In the genomic region with DNA sequence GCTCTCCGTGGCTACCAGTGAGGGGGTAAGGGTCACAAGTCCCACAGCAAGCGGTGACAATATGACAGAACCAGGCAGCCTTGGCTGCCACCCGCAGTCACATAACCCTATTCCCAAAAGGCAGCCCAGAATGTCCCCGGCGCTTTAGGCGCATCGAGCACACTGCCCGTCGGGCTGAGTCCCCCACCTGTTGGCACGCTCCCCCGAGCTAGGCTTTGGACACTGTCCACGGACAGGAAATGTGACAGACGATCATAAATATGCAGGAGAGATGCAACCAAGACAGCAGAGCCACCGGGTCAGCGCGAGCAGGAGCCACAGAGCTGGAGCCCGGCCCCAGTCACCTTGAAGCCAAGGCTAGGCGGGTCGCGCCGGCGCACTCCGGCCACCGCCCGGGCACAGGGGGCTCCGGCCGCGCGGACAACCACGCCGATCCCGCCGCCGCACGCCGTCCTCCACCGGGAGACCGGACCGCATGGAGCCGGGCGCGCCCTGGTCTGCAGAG, we compare ENCODE assay signal across 9 mouse cellular contexts. TPM values are rescaled to one million over a fixed set of nuclear protein-coding genes. Genes with fewer than 3 reads are reported as not detected.
DNase-seq lines count a peak whose midpoint lies in the region; ATAC-seq and TF ChIP-seq lines count a peak whose summit lies in the region.
"Had no signal": no experiment of that assay in that cellular context is flagged by ENCODE, and none has a peak within 500 bp of the region (broad histone marks: within the 10 kb centered on the region; RNA-seq: fewer than 3 reads in every experiment).

No protein-coding gene starts in this region.

- H3K27ac ChIP-seq in kidney, postnatal 0 days, result no peak overlapping the region
- H3K27ac ChIP-seq in embryonic facial prominence, embryonic 13.5 days, result no peak overlapping the region
- H3K27ac ChIP-seq in limb, embryonic 13.5 days, result no peak overlapping the region
- no peak overlapping the region for H3K27ac ChIP-seq in cerebellum, adult 2 months (ENCODE audit: insufficient read depth, low read length)

- ATAC-seq in kidney, postnatal 0 days (replicated peaks; ENCODE audit: low FRiP score, low read depth), result peak; percentile 63; the same call in 1 of the 2 replicates
- no peak for ATAC-seq in embryonic facial prominence, embryonic 13.5 days (ENCODE audit: insufficient number of reproducible peaks, insufficient read depth, low FRiP score, low TSS enrichment, low read depth)
- no peak for ATAC-seq in limb, embryonic 13.5 days (ENCODE audit: low FRiP score, low read depth)
- ATAC-seq in cerebellum, adult (ENCODE audit: insufficient number of reproducible peaks, low FRiP score, low TSS enrichment), result no peak

- no peak for TF ChIP-seq CTCF in kidney, postnatal 0 days (IDR thresholded peaks at IDR 0.05; ENCODE audit: low read depth)
- TF ChIP-seq CTCF in cerebellum, adult 2 months (IDR thresholded peaks at IDR 0.05; ENCODE audit: borderline replicate concordance, insufficient read depth, low read depth, low read length), result no peak

- peak overlapping the region; percentile 70 for H3K4me2 ChIP-seq in kidney, postnatal 0 days (ENCODE audit: low read length)
- H3K4me2 ChIP-seq in embryonic facial prominence, embryonic 13.5 days, result peak overlapping the region; percentile 59
- H3K4me2 ChIP-seq in limb, embryonic 13.5 days (replicated peaks), result peak overlapping the region; percentile 69

- H3K9me3 ChIP-seq in kidney, postnatal 0 days (replicated peaks; ENCODE audit: low read length), result no peaks in the 10 kb centered on the region
- H3K9me3 ChIP-seq in embryonic facial prominence, embryonic 13.5 days, result peaks cover 4% of the 10 kb centered on the region; the same call in 1 of the 2 replicates
- H3K9me3 ChIP-seq in limb, embryonic 13.5 days, result 0 out of 2 replicates have a peak, but pooled peaks cover 4% of the 10 kb centered on the region

- peaks cover 3% of the 10 kb centered on the region; the same call in 1 of the 2 replicates for H3K4me1 ChIP-seq in kidney, postnatal 0 days (replicated peaks; ENCODE audit: insufficient read depth, low read length)
- H3K4me1 ChIP-seq in embryonic facial prominence, embryonic 13.5 days, result 0 out of 2 replicates have a peak, but pooled peaks cover 6% of the 10 kb centered on the region
- no peaks in the 10 kb centered on the region for H3K4me1 ChIP-seq in limb, embryonic 13.5 days
- no peaks in the 10 kb centered on the region for H3K4me1 ChIP-seq in cerebellum, adult 2 months (ENCODE audit: control insufficient read depth, insufficient read depth, low read length)

- WGBS in kidney, postnatal 0 days, result 3% methylated on average over 40 of the region's 42 CpGs
- 3% methylated on average over 42 of the region's 42 CpGs for WGBS in embryonic facial prominence, embryonic 13.5 days
- 3% methylated on average over 32 of the region's 42 CpGs for WGBS in limb, embryonic 13.5 days
- WGBS in cerebellum, adult 2 months, result under 1% methylated on average over 42 of the region's 42 CpGs

- TF ChIP-seq POLR2A in cerebellum, adult 2 months (IDR thresholded peaks at IDR 0.05; ENCODE audit: borderline replicate concordance, insufficient read depth, low read length), result no peak

- peaks cover 5% of the 10 kb centered on the region; the same call in 1 of the 2 replicates for H3K27me3 ChIP-seq in kidney, postnatal 0 days (ENCODE audit: insufficient read depth, low read length)
- H3K27me3 ChIP-seq in embryonic facial prominence, embryonic 13.5 days, result peaks cover 49% of the 10 kb centered on the region
- peaks cover 41% of the 10 kb centered on the region for H3K27me3 ChIP-seq in limb, embryonic 13.5 days
- no peaks in the 10 kb centered on the region; the same call in 1 of the 2 replicates for H3K27me3 ChIP-seq in cerebellum, adult 2 months (ENCODE audit: control insufficient read depth, insufficient read depth, low read length)

- peak; percentile 3 for DNase-seq in kidney, postnatal 0 days (ENCODE audit: low spot score)
- DNase-seq in kidney, adult 8-10 months, result no peak
- peak; percentile 4 for DNase-seq in retina, postnatal 1 day
- DNase-seq in frontal cortex, postnatal 36 days (ENCODE audit: low spot score in 2 of 2), result no peak
- DNase-seq in cerebellum, adult 2 months, result no peak

- no peaks in the 10 kb centered on the region for H3K36me3 ChIP-seq in kidney, postnatal 0 days (ENCODE audit: insufficient read depth, low read length)
- no peaks in the 10 kb centered on the region for H3K36me3 ChIP-seq in embryonic facial prominence, embryonic 13.5 days
- H3K36me3 ChIP-seq in limb, embryonic 13.5 days, result no peaks in the 10 kb centered on the region

- H3K9ac ChIP-seq in kidney, postnatal 0 days (ENCODE audit: low read depth, low read length), result 0 out of 2 replicates have a peak overlapping the region, but pooled peaks have one; percentile 40
- H3K9ac ChIP-seq in embryonic facial prominence, embryonic 13.5 days, result peak overlapping the region; percentile 55
- H3K9ac ChIP-seq in limb, embryonic 13.5 days, result peak overlapping the region; percentile 55

- H3K4me3 ChIP-seq in kidney, postnatal 0 days (replicated peaks; ENCODE audit: low read depth, low read length), result peak overlapping the region; percentile 24
- peak overlapping the region; percentile 34 for H3K4me3 ChIP-seq in embryonic facial prominence, embryonic 13.5 days
- H3K4me3 ChIP-seq in limb, embryonic 13.5 days, result peak overlapping the region; percentile 40
- no peak overlapping the region for H3K4me3 ChIP-seq in cerebellum, adult 2 months (replicated peaks; ENCODE audit: insufficient read depth, low read depth, low read length)

RNA-seq across cellular contexts. Expression of gene Zfp345, which starts 40.9 kb away (rescaled TPM):
- polyA plus RNA-seq in kidney, postnatal 0 days (2015; fragmentation: Nextera tagmentation; extraction: Ambion mirVana), result 0.09 and 0.10 TPM in 2 replicates
- polyA plus RNA-seq in embryonic facial prominence, embryonic 13.5 days (2015; fragmentation: Nextera tagmentation; extraction: Ambion mirVana), result 0.07 TPM in 1 of 2 replicates, not detected in the other
- 0.15 TPM in 1 of 2 replicates, not detected in the other for polyA plus RNA-seq in limb, embryonic 13.5 days (2015; fragmentation: Nextera tagmentation; extraction: Ambion mirVana)
- polyA plus RNA-seq in cerebellum, adult 2 months (2012; rRNA removed), result 0.06 TPM in 1 of 2 replicates, not detected in the other
- polyA plus RNA-seq: spleen, adult 2 months had no signal

RNA-seq across cellular contexts. Expression of gene Cst7, which starts 44.5 kb away (rescaled TPM):
- 0.14 and 0.20 TPM in 2 replicates for polyA plus RNA-seq in kidney, postnatal 0 days (2015; fragmentation: Nextera tagmentation; extraction: Ambion mirVana)
- polyA plus RNA-seq in embryonic facial prominence, embryonic 13.5 days (2015; fragmentation: Nextera tagmentation; extraction: Ambion mirVana), result 1.0 and 1.1 TPM in 2 replicates
- polyA plus RNA-seq in limb, embryonic 13.5 days (2015; fragmentation: Nextera tagmentation; extraction: Ambion mirVana), result 0.45 and 1.0 TPM in 2 replicates
- polyA plus RNA-seq in cerebellum, adult 2 months (2012; rRNA removed), result 0.29 TPM in 1 of 2 replicates, not detected in the other

Comparison
In these comparisons a context has a peak if more than half of its experiments do, and no peak if none do; other contexts are left out.
1. DNase-seq: peak in kidney, postnatal 0 days (single experiment) and retina, postnatal 1 day (single experiment); none in kidney, adult 8-10 months (0 of 2), frontal cortex, postnatal 36 days (0 of 2) and cerebellum, adult 2 months (0 of 2).
2. Peak in every context shown above with its lines, with median percentiles within 50 percentile points of each other: H3K4me2 ChIP-seq and H3K9ac ChIP-seq.